Mouse (Mus musculus) forebrain, embryonic 16.5 days (tissue): Measurements from ENCODE around the gene Cdca4. TPM values are rescaled to one million over a fixed set of nuclear protein-coding genes. Genes with fewer than 3 reads are reported as not detected.

ENCODE experiments used
- ATAC-seq: fragments of 200-750 bp; cut with Nextera tagmentation; 2 replicates; pipeline ENCODE4 v1.8.0; 2017; ENCODE audit warnings: mild to moderate bottlenecking, moderate library complexity
- H3K27ac ChIP-seq: fragments of 300-500 bp; sonication (generic); 2 replicates; pipeline ENCODE4 v1.5.1; 2014; ENCODE audit warnings: low read length, control low read depth
- H3K27me3 ChIP-seq: fragments of 300-500 bp; sonication (generic); replicated peaks from 2 replicates; pipeline ENCODE4 v1.6.1; 2014; ENCODE audit warnings: low read length; ENCODE audit not compliant: control insufficient read depth, insufficient read depth
- H3K36me3 ChIP-seq: fragments of 300-500 bp; sonication (generic); 2 replicates; pipeline ENCODE4 v1.6.1; 2014; ENCODE audit not compliant: control insufficient read depth, insufficient read depth
- H3K4me1 ChIP-seq: fragments of 300-500 bp; sonication (generic); replicated peaks from 2 replicates; pipeline ENCODE4 v1.6.1; 2014; ENCODE audit warnings: low read length; ENCODE audit not compliant: control insufficient read depth, insufficient read depth
- H3K4me2 ChIP-seq: fragments of 300-500 bp; sonication (generic); 2 replicates; pipeline ENCODE4 v1.6.1; 2014; ENCODE audit warnings: mild to moderate bottlenecking, low read length, control low read depth
- H3K4me3 ChIP-seq: fragments of 300-500 bp; sonication (generic); replicated peaks from 2 replicates; pipeline ENCODE4 v1.5.1; 2014; ENCODE audit warnings: mild to moderate bottlenecking, low read length, control low read depth
- H3K9ac ChIP-seq: fragments of 300-500 bp; sonication (generic); replicated peaks from 2 replicates; pipeline ENCODE4 v1.6.1; 2014; ENCODE audit warnings: low read depth, low read length, control low read depth
- H3K9me3 ChIP-seq: fragments of 300-500 bp; sonication (generic); 2 replicates; pipeline ENCODE4 v1.6.1; 2016; ENCODE audit warnings: low read length; ENCODE audit not compliant: control insufficient read depth
- WGBS: fragments of 180-500 bp; shearing (Covaris S2); extraction: QIAGEN DNeasy Blood & Tissue Kit; methylation state at CpG from one replicate; pipeline ENCODE4 v1.1.7; 2014; 5-methylcytosine and 5-hydroxymethylcytosine counted together
- polyA plus RNA-seq: library from polyadenylated mRNA; unstranded; fragments of >200 nt; fragmentation: Nextera tagmentation; extraction: Ambion mirVana; gene quantifications from 2 replicates; pipeline ENCODE4 v1.2.1, GENCODE M21; 2015

The Cdca4 gene
- 71.0 and 80.9 TPM in 2 replicates for polyA plus RNA-seq

DNA sequence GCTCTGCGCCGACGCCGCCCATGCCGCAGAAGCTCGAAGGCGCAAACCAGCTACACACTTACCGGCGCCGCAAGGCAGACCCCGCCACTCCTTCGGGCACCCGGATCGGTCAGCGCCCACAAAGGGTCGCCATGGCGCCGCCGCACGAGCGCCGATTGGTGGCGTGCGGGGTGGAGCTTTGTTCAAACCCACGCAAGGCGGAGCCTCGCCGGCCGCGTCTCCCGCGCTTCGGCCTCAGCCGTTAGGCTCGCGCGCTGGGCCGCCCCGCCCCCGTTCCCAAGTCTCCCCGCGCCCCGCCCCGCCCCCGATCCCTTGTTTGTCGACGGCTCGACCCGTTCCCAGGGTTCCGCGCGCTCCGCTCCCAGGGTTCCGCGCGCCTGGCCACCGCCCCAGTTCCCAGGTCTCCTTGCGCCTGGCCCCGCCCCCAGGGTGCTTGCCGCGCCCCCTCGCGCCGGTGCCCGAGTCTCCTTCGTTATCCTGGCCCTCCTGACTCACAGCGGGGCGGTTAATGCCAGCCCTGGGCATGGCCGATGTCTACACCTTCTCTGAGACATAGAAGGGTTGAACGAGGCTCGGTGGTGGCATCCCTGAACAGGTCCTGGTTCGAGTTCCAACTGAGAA lies at the start of gene Cdca4:
TSS of gene Cdca4 (minus strand) at position 180 of the 621 bp plus-strand sequence.
- Histone ChIP-seq H3K4me2 (peak within 1 kb of the TSS; percentile 92), H3K4me3 (peak within 1 kb of the TSS; percentile 96), H3K9me3 (no peaks in the 10 kb centered on the region), H3K4me1 (peaks cover 46% of the 10 kb centered on the region), H3K27ac (peak within 1 kb of the TSS; percentile 93), H3K9ac (peak within 1 kb of the TSS; percentile 94), H3K27me3 (no peaks in the 10 kb centered on the region), H3K36me3 (no peaks in the 10 kb centered on the region; the same call in 1 of the 2 replicates)
- ATAC-seq = peak; percentile 98
- 1% methylated on average over 62 of the region's 72 CpGs for WGBS

DNA sequence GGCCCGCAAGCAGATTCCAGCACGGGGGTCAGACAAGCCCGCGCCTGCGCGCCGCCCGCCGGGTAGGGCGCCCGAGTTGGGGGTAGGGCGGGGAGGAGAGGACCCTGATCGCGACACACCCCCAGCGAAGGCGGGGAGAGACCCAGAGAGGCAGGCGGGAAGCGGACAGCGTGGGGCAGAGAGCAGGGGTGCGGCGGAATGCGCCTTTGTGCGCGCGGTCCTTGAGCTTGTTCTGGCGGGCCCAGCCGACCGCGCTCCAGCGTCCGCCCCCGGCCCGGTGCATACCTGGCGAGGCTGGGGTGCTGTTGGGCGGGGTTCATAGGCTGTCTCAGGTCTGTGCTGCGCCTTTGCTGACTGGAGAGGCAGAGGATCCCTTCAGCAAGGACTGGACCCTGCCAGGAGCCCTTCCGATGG lies 48.4 kb upstream of the Cdca4 start:
- Histone ChIP-seq H3K4me3 (peak overlapping the region; percentile 37), H3K27ac (no peak overlapping the region), H3K36me3 (no peaks in the 10 kb centered on the region), H3K27me3 (peaks cover 53% of the 10 kb centered on the region), H3K9me3 (no peaks in the 10 kb centered on the region), H3K4me1 (peaks cover 16% of the 10 kb centered on the region), H3K9ac (peak overlapping the region; percentile 48), H3K4me2 (peak overlapping the region; percentile 54)
- under 1% methylated on average over 35 of the region's 37 CpGs for WGBS
- 0 out of 2 replicates have a peak, but pooled peaks have one; percentile 26 for ATAC-seq

DNA sequence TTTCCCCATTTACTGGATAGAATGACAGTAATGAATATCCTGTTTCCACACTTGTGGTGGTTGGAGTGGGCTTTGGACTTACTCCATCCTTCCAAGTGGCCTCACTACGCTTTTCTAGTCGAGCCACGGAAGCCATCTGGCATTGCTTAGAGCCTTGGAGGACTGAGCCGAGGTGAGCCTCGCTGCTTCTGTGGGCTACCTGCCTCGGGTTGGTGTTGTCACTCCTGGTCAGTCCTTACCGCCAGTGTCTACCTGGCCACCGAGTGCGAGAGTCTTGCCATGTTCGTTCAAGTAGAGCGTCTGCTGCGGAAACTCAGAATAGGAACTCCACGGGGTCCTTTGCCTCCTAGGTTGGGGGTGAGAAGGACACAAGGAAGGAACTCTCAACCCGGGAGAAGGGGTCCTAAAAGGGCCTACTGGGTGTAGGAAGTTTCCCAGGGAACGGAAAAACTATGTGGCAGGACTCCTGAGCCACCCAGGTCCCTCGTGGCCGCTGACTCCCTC lies 47.9 kb upstream of the Cdca4 start:
- Histone ChIP-seq H3K9me3 (no peaks in the 10 kb centered on the region), H3K36me3 (no peaks in the 10 kb centered on the region), H3K27ac (no peak overlapping the region), H3K27me3 (peaks cover 53% of the 10 kb centered on the region), H3K9ac (no peak overlapping the region; the same call in 1 of the 2 replicates), H3K4me1 (peaks cover 16% of the 10 kb centered on the region), H3K4me3 (peak overlapping the region; percentile 37), H3K4me2 (peak overlapping the region; percentile 54)
- WGBS = 8% methylated on average over 17 of the region's 17 CpGs
- no peak for ATAC-seq

DNA sequence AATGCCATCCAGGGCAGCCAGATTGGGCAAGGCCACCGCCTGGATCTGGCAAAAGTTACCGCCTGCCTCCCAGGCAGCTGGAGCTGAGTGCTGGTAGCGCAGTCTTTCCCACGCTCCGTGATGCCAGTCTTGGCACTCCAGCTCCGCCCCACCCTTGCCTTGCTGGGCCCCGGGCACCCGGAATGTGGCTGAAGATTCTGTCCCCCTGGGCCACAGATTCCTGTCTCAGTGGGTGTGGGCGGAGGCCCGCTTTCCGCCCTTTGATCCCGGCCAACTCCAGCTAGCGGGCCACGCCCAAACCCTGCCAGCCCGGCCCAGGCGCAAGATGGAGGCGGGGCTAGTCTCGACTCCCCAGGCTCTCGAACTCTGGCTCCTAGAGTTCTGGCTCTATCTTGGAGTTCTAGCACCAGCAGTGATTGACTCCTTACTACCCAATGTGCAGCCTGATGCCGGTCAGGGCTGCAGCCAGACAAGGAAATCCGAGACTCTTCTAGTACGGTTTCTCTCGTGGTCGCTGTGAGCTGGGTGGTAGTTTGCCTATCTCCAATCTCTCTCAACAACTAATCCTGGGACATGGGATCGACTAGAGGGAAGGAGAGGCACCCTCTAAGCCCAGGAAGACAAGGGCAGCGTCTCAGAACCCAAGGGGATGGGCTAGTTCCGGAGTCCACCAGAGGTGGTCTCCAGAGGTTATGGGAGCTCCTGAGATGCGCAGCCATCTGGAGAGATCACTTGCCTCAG lies 47.3 kb upstream of the Cdca4 start:
- ATAC-seq = no peak
- peaks cover 16% of the 10 kb centered on the region for H3K4me1 ChIP-seq
- H3K27ac ChIP-seq = no peak overlapping the region
- 5% methylated on average over 28 of the region's 28 CpGs for WGBS
- H3K27me3 ChIP-seq = peaks cover 53% of the 10 kb centered on the region
- H3K36me3 ChIP-seq = no peaks in the 10 kb centered on the region
- H3K4me3 ChIP-seq = peak overlapping the region; percentile 19
- peak overlapping the region; percentile 39 for H3K4me2 ChIP-seq
- H3K9me3 ChIP-seq = no peaks in the 10 kb centered on the region
- no peak overlapping the region for H3K9ac ChIP-seq

DNA sequence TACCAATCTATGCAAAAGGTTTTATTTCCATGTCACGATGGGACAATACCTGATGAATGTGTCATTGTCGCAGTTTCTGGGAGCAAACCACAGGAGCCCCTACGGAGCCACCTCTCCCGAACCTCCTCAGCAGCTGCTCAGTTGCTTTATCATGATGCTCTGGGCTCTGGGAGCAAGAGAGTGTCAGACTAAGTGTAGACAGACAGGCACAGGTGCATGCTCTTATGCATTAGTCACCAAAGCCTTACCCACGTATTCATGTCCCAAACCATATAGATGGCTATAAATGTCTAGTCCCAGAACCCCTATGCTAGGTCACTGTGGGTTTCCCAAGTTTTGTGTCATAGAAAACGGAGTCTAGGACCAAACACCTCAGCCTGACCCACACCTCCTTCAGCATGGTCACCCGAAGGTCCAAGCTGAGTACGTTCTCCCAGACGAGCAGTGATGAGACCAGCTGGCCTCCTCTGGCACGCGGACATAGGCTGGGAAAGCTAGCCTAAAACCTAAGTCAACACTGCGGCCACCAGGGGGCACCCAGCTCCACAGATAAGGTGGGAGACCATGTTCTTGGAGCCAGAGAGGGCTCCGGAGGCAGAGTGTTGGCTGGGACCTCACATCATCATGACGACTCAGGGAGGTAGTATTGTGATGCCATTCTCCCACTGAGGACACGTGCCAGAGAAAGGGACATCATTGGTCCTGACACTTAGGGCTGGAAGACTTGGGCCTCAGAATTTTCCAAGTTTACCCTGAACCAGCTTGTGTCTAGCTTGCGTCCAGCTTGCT lies 46.2 kb upstream of the Cdca4 start:
- Histone ChIP-seq H3K9ac (no peak overlapping the region), H3K27ac (no peak overlapping the region), H3K9me3 (no peaks in the 10 kb centered on the region), H3K4me2 (no peak overlapping the region), H3K4me3 (no peak overlapping the region), H3K36me3 (no peaks in the 10 kb centered on the region), H3K4me1 (peaks cover 16% of the 10 kb centered on the region), H3K27me3 (peaks cover 53% of the 10 kb centered on the region)
- peak; percentile 63 for ATAC-seq
- WGBS = 25% methylated on average over 16 of the region's 16 CpGs

DNA sequence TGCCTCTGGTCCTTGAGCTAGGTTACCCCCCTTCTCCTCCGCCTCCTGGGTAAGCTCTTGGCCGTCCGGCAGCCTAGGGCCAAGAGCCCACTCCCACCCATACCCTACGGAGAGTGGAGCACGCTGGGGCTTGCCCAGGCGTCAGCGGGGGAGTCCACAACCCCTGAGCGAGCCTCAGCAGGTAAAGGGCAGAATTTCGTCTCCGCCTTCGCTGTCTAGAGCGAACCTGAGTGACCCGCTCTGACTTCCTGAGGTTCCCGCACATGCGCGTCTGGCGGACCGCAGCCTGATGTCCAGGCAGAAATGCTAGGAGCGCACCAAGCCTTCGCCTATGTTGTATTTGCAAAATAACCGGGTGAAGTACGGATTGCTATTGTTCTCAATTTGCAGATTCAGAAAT lies 45.0 kb upstream of the Cdca4 start:
- Histone ChIP-seq H3K27me3 (peaks cover 50% of the 10 kb centered on the region), H3K9me3 (no peaks in the 10 kb centered on the region), H3K36me3 (no peaks in the 10 kb centered on the region), H3K4me1 (peaks cover 18% of the 10 kb centered on the region), H3K27ac (no peak overlapping the region), H3K4me3 (peak overlapping the region; percentile 16; the same call in 1 of the 2 replicates), H3K4me2 (peak overlapping the region; percentile 25; the same call in 1 of the 2 replicates), H3K9ac (no peak overlapping the region)
- ATAC-seq = no peak
- 13% methylated on average over 22 of the region's 22 CpGs for WGBS

DNA sequence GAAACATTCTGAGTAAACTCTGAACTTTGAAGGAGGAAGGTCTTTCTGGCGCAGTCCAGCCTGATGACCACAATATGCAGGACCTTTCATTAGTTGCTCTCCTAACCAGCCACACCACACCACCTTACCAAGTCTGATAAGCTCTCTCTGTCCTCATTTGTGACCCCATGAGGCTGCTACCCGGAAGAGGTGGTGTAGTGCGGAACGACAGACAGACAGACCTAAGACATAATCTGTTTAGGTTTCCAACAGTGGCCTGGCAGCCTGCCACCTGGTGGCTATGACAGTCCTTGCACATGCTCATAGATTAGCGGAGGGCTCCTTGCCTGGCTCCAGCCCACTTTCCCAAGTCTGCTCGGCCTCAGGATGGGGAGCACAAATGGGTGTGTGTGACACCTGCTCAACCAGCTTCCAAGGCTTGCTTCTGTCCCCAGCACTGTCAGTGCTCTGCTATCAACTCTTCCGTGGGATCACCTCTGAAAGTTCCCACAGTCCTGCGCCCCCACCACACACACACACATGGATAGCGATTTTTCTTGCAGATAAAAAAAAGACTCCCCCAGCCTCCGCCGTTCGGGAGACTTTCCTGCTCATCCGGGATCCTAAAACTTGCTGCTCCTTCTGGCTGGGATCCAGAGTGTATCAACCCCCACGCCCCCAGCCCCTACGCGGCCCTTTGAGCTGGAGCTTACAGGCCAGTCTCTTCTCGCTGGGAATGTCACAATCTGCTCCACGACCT lies 44.4 kb upstream of the Cdca4 start:
- peak overlapping the region; percentile 25; the same call in 1 of the 2 replicates for H3K4me2 ChIP-seq
- H3K9me3 ChIP-seq = no peaks in the 10 kb centered on the region
- WGBS = 15% methylated on average over 18 of the region's 18 CpGs
- H3K4me3 ChIP-seq = no peak overlapping the region
- no peak overlapping the region for H3K9ac ChIP-seq
- H3K4me1 ChIP-seq = peaks cover 18% of the 10 kb centered on the region
- no peaks in the 10 kb centered on the region for H3K36me3 ChIP-seq
- H3K27me3 ChIP-seq = peaks cover 46% of the 10 kb centered on the region
- no peak overlapping the region for H3K27ac ChIP-seq
- no peak for ATAC-seq

DNA sequence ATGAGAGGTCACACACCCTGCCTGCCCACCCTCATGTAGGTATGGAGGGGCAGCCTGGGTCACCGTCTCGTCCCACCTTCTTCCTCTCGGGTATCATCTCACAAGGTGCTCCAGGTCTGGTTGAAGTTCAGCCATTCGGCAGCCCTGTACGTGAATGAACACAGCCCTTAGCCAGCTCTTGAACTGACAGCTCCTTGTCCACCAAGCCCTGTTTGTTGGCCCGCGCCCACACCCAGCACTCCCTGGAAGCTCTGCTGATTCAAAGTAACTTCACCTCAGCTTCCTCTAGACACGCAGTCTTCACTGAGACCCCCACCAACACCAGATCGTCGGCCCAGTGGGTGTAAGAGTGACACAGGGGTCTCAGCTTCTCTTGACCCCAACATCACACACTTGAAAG lies 43.8 kb upstream of the Cdca4 start:
- Histone ChIP-seq H3K4me1 (peaks cover 18% of the 10 kb centered on the region), H3K9me3 (no peaks in the 10 kb centered on the region), H3K36me3 (no peaks in the 10 kb centered on the region), H3K27ac (no peak overlapping the region), H3K9ac (no peak overlapping the region), H3K4me3 (no peak overlapping the region), H3K27me3 (peaks cover 40% of the 10 kb centered on the region), H3K4me2 (no peak overlapping the region)
- no peak for ATAC-seq
- WGBS = 85% methylated on average over 10 of the region's 10 CpGs
